Mouse (Mus musculus): Measurements from ENCODE around the gene Ptprb. TPM values are rescaled to one million over a fixed set of nuclear protein-coding genes. Genes with fewer than 3 reads are reported as not detected.

Gene Ptprb
- total RNA-seq (2023), result under 1 TPM; 0.53 to 0.79 TPM

GRCm38 (mm10) chr10:116275280-116275679 lies at the start of gene Ptprb:
TSS of gene Ptprb (plus strand) at chr10:116275523.

Other genes starting within 250 kb of the Ptprb start
- under 1 TPM; 0.60 to 0.71 TPM for gene 4933416C03Rik, start 161.6 kb upstream of the Ptprb start, total RNA-seq (2023)
- not detected for gene Kcnmb4, start 198.4 kb downstream of the Ptprb start, total RNA-seq (2023)